Mouse (Mus musculus): ENCODE measurements around the gene Trmt11.
"Not testable (repeated sequence)": the region's sequence is repeated elsewhere in the genome, so short reads cannot be mapped to it uniquely, and the experiment has no call there.

Trmt11 gene

DNA sequence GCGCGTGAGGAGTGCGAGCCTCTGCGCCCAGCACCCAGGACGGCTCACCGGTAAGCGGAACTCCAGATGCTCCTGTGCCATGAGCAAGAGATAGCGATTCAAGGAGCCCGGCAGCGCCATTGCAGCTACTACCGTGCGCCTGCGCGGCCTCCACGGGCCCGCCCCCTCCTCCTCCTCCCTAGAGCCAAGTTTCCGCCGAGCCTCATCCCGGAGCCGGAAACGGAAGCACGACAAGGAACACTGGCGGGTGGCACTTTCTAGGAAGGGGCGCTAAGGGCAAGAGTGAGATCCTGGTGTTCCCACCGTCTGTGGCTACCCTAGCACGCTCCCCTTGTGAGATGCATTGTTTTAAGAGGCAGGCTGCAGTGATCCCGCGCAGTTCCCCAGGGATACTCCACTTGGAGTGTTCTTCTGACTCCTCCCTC lies at the start of gene Trmt11:
Gene Trmt11, minus strand, starts transcription at position 208 of the 425 bp plus-strand sequence.
- DNase-seq (ENCODE audit: low spot score in 2 of 2): peak; percentile 86 to 91

DNA sequence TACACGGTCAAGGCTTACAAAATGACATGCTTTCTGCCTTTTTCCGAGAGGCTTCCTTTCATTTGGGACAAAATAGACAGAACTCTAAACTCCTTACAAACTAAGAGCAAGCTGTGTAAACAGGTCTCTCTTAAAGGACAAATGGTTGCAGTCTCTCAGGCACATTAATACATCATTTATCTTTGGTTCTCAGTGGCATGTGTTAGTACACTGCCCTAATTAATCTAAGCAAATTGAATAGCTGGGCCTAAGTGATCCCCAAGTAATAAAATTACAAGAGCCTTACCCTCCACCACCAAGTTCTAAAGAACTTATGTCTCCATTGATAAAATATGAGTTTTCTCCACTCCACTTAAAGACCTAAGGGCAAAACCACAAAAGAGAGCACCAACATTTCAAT lies 47.1 kb upstream of the Trmt11 start:
- no peak for DNase-seq (ENCODE audit: low spot score in 2 of 2)

DNA sequence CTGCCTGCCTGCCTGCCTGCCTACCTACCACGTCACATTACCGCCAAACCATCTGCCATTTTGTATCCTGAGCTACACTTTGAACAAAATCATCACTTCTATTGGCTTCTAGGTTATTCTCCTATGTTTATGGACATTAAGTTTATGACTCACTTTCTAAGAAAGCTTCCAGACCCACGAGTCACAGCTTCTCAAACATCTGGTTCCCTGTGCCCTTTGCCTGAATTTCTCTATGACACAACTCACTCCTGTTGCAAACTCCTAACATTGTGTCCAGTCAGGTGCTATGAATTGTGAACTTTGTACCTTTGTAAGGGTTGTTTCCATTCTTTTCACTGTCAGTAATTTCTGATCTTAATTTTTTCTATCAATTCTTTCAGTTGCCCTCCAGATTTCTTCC lies 37.7 kb upstream of the Trmt11 start:
- no peak for DNase-seq (ENCODE audit: low spot score in 2 of 2)

GRCm38 (mm10) chr10:30636474-30637154 lies 36.1 kb upstream of the Trmt11 start:
- DNase-seq (ENCODE audit: low spot score in 2 of 2): not testable (repeated sequence)

DNA sequence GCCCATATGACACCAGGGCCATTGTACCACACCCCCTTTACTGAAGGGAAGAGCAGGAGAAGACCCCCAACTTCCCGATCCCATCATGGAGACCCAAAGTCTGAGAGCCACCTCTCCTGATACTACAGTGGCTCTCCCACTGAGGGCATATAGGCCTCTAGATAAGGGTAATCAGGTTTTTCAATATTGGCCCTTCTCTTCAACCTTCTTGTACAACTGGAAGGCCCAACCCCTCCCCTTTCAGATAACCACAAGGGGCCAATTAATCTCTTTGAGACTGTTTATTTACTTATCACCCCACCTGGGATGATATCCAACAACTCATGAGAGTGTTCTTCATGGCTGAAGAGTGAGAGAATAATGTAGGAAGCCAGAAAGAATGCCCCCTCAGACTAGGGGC lies 32.2 kb upstream of the Trmt11 start:
- DNase-seq (ENCODE audit: low spot score in 2 of 2): no peak

GRCm38 (mm10) chr10:30629977-30630376 lies 29.4 kb upstream of the Trmt11 start:
- no peak for DNase-seq (ENCODE audit: low spot score in 2 of 2)

- DNase-seq (ENCODE audit: low spot score in 2 of 2): no peak
Measured at GRCm38 (mm10) chr10:30629513-30629912, 29.0 kb upstream of the Trmt11 start, which contains the start of gene Hint3. Gene Hint3, minus strand, starts transcription at chr10:30629632.

GRCm38 (mm10) chr10:30628444-30628843 lies 27.9 kb upstream of the Trmt11 start:
- not testable (repeated sequence) for DNase-seq (ENCODE audit: low spot score in 2 of 2)

GRCm38 (mm10) chr10:30627548-30627947 lies 27.0 kb upstream of the Trmt11 start:
- DNase-seq (ENCODE audit: low spot score in 2 of 2): no peak

DNA sequence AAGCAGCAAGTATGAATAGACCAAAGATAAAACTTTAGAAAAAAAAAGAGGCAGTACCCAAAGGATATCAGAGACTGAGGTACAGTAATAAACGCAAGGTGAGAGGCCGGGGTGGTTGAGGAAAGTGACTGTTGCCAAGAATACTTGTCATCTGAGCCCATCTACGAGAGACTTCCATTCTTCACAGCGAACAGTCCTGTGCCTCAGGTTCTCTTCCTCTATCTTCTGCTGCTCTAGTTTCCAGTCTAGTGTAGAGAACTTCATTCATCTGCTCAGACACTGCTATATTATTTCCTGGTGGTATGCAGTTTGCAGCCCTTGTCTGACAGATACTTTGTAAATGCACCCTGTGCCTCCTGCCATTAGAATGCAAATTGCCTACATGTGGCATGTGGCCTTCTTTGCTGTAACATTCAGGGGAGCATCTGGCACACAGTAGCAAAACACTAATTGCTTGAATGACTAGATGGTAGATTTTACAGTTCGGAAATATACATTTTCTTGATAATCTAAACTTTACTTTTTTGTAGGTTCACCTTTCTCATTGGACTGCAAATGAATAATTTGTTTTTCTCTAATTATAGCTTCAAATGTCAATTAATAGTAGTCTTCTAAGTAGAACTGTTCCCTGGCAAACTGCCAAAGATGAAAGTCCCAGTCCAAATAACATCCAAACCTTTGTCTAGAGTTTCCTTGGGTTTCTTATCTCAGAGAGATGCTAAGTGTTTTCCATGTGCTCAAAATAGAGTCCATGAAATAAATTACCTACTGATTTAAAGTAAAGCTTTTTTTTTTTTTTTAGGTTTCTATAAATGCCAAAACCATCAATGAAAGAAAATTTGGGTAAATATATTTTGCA lies 23.8 kb upstream of the Trmt11 start:
- no peak for DNase-seq (ENCODE audit: low spot score in 2 of 2)

- DNase-seq (ENCODE audit: low spot score in 2 of 2): no peak
Measured at GRCm38 (mm10) chr10:30622928-30623327, 22.4 kb upstream of the Trmt11 start.

- DNase-seq (ENCODE audit: low spot score in 2 of 2): no peak
Measured at GRCm38 (mm10) chr10:30618918-30619210, 18.3 kb upstream of the Trmt11 start.

- DNase-seq (ENCODE audit: low spot score in 2 of 2): peak; percentile 98 to 99
Measured at GRCm38 (mm10) chr10:30618091-30618917, 17.8 kb upstream of the Trmt11 start.

DNA sequence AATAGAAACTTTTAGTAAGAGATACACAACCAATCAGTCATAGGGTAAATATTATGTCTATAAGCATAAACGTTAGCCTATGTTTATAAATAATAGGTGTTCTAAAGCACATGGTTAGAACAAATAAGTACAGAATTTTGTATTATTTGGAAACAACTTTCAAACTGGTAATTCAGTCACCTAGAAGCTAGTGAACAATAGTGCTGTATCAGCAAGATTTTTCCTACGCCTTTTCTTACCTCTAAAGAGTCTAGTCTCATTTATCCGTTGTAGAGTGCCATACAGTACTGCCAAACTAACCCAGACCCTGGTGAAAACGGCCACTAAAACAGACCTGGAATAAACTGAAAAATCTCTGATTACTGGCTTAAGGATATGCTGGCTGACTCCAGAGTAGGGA lies 12.5 kb upstream of the Trmt11 start:
- no peak for DNase-seq (ENCODE audit: low spot score in 2 of 2)

DNA sequence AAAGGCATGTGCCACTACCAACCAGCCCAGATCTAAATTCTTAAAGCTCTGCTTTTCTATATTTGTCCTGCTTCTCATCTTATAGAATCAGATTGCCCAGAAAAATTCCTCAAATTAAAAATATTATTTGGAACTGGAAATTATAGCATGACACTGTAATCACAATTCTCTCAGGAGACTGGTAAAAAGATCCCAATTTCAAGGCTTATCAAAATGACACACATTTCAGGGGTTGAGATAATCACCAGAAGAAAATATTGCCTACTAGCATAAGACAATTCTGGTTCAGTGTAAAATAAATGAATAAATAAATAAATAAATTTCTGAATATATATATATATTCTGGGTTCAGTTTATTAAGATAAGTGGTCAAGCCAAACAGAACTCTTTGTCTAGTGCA lies 9.1 kb upstream of the Trmt11 start:
- DNase-seq (ENCODE audit: low spot score in 2 of 2): no peak

GRCm38 (mm10) chr10:30608109-30608508 lies 7.6 kb upstream of the Trmt11 start:
- no peak for DNase-seq (ENCODE audit: low spot score in 2 of 2)

DNA sequence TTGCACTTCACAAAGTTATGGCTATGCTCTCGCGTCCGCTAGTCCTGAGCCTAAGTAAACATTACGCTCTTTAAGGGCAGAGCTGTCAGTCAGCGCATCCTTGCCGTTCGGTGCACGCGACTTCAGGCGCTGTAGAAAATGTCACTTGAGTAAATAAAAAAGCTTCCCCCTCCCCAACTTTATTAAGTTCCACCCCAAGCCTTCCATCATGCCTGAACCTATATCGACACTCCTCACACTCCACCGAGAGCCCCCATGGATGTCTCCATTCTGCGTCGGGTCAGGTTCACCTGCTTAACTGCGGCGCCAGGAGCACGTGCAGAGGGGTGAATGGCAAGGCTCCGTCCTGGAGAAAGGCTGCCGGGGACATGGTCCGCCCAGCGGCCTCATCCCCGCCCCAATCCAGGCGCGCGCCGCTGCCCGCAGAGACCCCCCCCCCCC lies 435 bp downstream of the Trmt11 start:
- DNase-seq (ENCODE audit: low spot score in 2 of 2): no peak

DNA sequence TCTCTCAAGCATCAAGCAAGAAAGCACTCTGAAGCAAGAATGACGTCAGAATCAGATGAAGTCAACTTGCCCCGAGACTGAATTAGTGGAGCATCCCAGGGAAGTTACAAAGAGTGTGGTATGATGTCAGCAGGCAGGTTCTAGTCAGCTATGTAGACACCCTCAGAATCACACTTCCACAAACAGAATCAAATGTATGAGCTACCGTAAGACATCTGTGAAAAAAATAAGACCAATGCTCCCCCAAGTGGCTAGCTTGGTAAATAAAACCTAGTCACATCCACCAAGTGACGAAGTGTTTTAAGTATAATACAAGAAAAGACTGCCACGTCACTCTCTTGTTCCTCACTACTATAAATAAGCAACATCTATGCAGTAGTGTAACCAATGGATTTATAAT lies 13.5 kb downstream of the Trmt11 start:
- no peak for DNase-seq (ENCODE audit: low spot score in 2 of 2)

DNA sequence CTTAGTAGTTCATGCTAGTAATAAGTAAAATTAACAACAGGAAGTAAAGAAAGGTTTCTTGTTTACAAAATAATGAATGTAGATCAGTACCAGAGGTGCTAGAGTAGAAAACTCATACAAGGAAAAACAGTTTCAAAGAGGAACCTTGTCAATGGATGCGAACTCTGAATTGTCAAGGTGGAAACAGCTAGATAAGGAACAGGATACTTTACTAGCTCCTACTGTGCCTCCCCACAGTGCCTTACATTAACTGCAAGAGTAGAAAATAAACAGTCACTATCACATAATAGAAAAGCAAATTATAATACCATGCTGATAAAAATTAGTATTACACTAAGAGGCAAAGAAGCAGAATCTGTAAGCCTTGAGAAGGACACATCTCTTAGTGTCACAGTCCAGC lies 14.9 kb downstream of the Trmt11 start:
- no peak for DNase-seq (ENCODE audit: low spot score in 2 of 2)

DNA sequence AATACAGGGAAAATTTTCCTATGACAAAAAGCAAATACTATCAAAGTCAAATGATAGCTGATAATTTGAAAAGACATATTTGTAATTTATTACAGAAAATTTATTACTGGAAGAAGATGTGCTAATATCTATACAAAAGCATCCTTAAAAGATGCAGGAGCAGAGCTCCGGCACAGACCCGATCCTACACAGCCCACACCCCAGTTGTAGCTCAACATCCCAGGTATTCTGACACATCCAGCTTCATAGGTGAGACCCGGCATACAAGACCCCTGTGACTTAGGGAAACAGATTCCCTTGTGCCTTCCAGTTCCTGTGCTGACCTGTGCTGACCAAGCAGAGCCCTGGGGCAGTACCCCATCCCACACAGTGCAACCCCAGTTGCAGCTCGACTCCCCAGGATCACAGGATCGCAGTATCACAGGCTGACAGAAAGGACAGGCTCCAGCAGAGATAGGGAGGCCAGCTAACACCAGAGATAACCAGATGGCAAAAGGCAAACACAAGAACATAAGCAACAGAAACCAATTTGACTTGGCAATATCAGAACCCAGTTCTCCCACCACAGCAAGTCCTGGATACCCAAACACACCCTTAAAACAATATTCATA lies 22.8 kb downstream of the Trmt11 start:
- DNase-seq (ENCODE audit: low spot score in 2 of 2): no peak

- no peak for DNase-seq (ENCODE audit: low spot score in 2 of 2)
Measured at GRCm38 (mm10) chr10:30566364-30566763, 34.2 kb downstream of the Trmt11 start.

DNA sequence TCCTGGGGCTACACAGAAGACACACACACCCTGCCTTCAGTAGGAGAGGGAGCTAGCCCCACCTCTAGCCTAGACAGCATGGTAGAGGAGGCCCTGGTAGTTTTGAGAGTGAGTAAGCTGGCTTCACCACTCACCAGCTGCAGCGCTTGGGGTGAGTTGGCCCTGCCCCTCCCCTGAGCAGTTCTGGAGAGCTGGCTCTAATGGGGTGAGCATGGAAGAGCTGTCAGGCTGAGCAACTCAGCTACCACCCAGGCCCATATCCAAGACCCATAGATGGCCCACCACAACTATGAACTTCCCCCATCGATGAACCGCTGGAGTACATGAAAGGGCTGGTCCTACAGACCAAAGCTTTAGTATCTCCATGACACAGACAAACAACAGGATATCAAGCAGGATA lies 35.9 kb downstream of the Trmt11 start:
- DNase-seq (ENCODE audit: low spot score in 2 of 2): no peak

Measured in urinary bladder, postnatal 4 days (tissue).